9 mouse cellular contexts compared by ENCODE assay signal in genomic region chr2:128310081-128310480, GRCm38 (mm10).
DNase-seq lines count a peak whose midpoint lies in the region; ATAC-seq lines count a peak whose summit lies in the region.
"Had no signal": no experiment of that assay in that cellular context is flagged by ENCODE, and none has a peak within 500 bp of the region (broad histone marks: within the 10 kb centered on the region; RNA-seq: fewer than 3 reads in every experiment).

No protein-coding gene starts in this region.

- no peak overlapping the region for H3K27ac ChIP-seq in forebrain, embryonic 14.5 days (ENCODE audit: low read depth, low read length)
- H3K27ac ChIP-seq in forebrain, embryonic 10.5 days: no peak overlapping the region
- peak overlapping the region; percentile 80 for H3K27ac ChIP-seq in heart, embryonic 15.5 days

- no peak for ATAC-seq in forebrain, embryonic 14.5 days
- ATAC-seq in heart, embryonic 15.5 days (replicated peaks; ENCODE audit: insufficient number of reproducible peaks, insufficient read depth, low FRiP score, low read depth): no peak; the same call in 1 of the 2 replicates

- H3K36me3 ChIP-seq in forebrain, embryonic 14.5 days (ENCODE audit: control insufficient read depth, insufficient read depth, low read length): no peaks in the 10 kb centered on the region
- no peaks in the 10 kb centered on the region for H3K36me3 ChIP-seq in forebrain, embryonic 10.5 days (replicated peaks)
- no peaks in the 10 kb centered on the region for H3K36me3 ChIP-seq in heart, embryonic 15.5 days

- 18% methylated on average over 5 of the region's 5 CpGs for WGBS in forebrain, embryonic 14.5 days
- WGBS in forebrain, embryonic 10.5 days: 30% methylated on average over 5 of the region's 5 CpGs
- 12% methylated on average over 5 of the region's 5 CpGs for WGBS in heart, embryonic 15.5 days

- no peaks in the 10 kb centered on the region for H3K9me3 ChIP-seq in forebrain, embryonic 14.5 days (replicated peaks; ENCODE audit: control insufficient read depth, low read length)
- H3K9me3 ChIP-seq in forebrain, embryonic 10.5 days: no peaks in the 10 kb centered on the region
- no peaks in the 10 kb centered on the region for H3K9me3 ChIP-seq in heart, embryonic 15.5 days (replicated peaks)

- no peak overlapping the region for H3K4me3 ChIP-seq in forebrain, embryonic 14.5 days (ENCODE audit: low read depth, low read length)
- no peak overlapping the region for H3K4me3 ChIP-seq in forebrain, embryonic 10.5 days
- no peak overlapping the region for H3K4me3 ChIP-seq in heart, embryonic 15.5 days

- 0 out of 2 replicates have a peak, but pooled peaks cover 2% of the 10 kb centered on the region for H3K27me3 ChIP-seq in forebrain, embryonic 14.5 days (replicated peaks; ENCODE audit: control insufficient read depth, insufficient read depth, low read length)
- H3K27me3 ChIP-seq in forebrain, embryonic 10.5 days (ENCODE audit: poor library complexity, severe bottlenecking): peaks cover 74% of the 10 kb centered on the region
- H3K27me3 ChIP-seq in heart, embryonic 15.5 days: no peaks in the 10 kb centered on the region
- H3K27me3 ChIP-seq: CH12.LX had no signal

- no peak overlapping the region for H3K9ac ChIP-seq in forebrain, embryonic 14.5 days (ENCODE audit: low read length)
- H3K9ac ChIP-seq in heart, embryonic 15.5 days: no peak overlapping the region; the same call in 1 of the 2 replicates

- peak; percentile 70 for DNase-seq in forebrain, embryonic 14.5 days (ENCODE audit: low spot score)
- DNase-seq in forebrain, embryonic 10.5 days (ENCODE audit: extremely low spot score, low spot score): no peak
- DNase-seq in cerebellum, postnatal 25 days: peak; percentile 64 to 77
- DNase-seq in layer of hippocampus, postnatal 36 days: peak; percentile 64 to 70
- DNase-seq in right cerebral cortex, adult 18-20 months: peak; percentile 86
- DNase-seq in retina, postnatal 1 day: no peak
- no peak for DNase-seq in embryo, embryonic 11 days

- 0 out of 2 replicates have a peak overlapping the region, but pooled peaks have one; percentile 1 for H3K4me2 ChIP-seq in forebrain, embryonic 14.5 days (ENCODE audit: low read length)
- H3K4me2 ChIP-seq in heart, embryonic 15.5 days: peak overlapping the region; percentile 39

- H3K4me1 ChIP-seq in forebrain, embryonic 14.5 days (ENCODE audit: control insufficient read depth, insufficient read depth, low read length): peaks cover 10% of the 10 kb centered on the region; the same call in 1 of the 2 replicates
- peaks cover 39% of the 10 kb centered on the region for H3K4me1 ChIP-seq in forebrain, embryonic 10.5 days
- H3K4me1 ChIP-seq in heart, embryonic 15.5 days (replicated peaks): peaks cover 44% of the 10 kb centered on the region

Comparison
In these comparisons a context has a peak if more than half of its experiments do, and no peak if none do; other contexts are left out.
1. DNase-seq: peak in forebrain, embryonic 14.5 days (single experiment), cerebellum, postnatal 25 days (2 of 2), layer of hippocampus, postnatal 36 days (2 of 2) and right cerebral cortex, adult 18-20 months (single experiment); none in forebrain, embryonic 10.5 days (single experiment), retina, postnatal 1 day (single experiment) and embryo, embryonic 11 days (single experiment).